Mouse (Mus musculus) central nervous system, embryonic 11.5 days (tissue): ENCODE measurements around the gene Prrt4. TPM values are rescaled to one million over a fixed set of nuclear protein-coding genes. Genes with fewer than 3 reads are reported as not detected.

ENCODE experiments used
- polyA plus RNA-seq: library from polyadenylated mRNA; depleted of rRNA; stranded (reverse); fragments of >200 nt; gene quantifications from 2 replicates; pipeline ENCODE4 v1.2.3, GENCODE M21; 2012; rRNA removed

The Prrt4 gene
- polyA plus RNA-seq, result 1.2 and 1.6 TPM in 2 replicates

DNA sequence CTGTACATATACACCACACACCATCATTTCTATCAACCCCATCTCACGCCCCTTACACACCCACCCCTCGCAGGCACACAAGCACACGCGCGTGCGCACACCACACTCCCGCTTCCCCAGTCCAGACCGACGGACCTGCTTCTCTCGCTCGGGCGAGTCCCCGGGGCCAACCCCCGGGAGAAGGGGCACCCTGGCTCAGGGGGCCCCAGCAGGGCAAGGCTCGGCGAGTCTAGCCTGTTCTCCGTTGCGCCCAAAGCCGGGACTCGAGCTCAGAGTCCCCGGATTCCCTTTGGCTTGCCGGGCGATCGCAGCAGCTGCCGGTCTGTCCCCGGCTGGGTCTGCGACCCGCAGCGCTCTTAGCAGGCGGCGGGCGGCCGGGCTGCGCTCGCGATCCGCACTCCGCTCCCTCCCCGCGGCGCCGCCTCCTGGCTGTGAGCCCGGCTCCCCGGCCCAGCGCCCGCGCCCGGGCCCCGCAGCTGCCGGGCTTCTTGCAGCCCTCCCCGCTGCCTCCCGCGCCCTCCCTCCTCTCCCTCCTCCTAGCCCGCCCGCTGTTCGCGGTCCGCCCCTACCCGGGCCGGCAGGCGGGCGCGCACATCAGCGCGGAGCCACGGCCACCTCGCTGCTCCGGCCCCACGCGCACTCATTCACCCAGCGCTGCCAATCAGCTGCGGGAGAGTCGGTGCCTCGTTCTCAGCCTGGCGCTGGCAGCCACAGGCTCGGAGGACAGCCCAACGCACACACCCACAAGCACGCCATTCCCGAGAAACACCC is at the start of gene Prrt4:
TSS of gene Prrt4 (minus strand) at position 697 of the 771 bp plus-strand sequence.

DNA sequence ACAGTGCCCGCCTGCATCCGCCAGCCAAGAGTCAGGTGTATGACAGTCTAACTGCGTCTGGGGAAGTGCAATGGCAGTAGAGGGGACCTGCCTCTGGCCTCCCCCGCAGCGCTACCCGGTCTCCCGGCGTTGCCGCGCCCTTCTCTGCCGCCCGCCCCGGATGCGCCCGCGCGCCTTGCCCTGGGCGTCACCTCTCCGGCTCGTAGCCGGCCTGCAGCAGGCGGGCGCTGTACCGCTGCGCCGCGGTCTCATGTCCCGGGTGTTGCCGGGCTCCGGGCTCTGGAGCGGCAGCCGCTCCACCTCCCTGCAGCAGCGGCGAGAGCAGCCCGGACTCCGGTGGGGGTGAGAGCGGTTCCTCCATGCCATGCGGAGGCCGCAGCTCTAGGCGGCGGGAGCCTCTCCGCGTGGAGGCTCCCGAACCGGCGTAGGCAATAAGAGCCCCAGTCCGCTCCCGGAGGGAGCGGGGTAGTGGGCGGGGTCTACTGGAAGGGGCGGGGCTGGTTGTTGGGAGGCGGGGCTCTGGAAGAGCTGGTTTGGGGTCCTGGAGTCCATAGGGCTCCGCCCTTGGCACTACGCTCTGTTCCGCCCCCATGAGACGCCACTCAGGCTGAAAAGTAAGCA is 36.6 kb upstream of the Prrt4 start, which contains the start of gene Impdh1:
TSS of gene Impdh1 (minus strand) at position 484 of the 621 bp plus-strand sequence.

DNA sequence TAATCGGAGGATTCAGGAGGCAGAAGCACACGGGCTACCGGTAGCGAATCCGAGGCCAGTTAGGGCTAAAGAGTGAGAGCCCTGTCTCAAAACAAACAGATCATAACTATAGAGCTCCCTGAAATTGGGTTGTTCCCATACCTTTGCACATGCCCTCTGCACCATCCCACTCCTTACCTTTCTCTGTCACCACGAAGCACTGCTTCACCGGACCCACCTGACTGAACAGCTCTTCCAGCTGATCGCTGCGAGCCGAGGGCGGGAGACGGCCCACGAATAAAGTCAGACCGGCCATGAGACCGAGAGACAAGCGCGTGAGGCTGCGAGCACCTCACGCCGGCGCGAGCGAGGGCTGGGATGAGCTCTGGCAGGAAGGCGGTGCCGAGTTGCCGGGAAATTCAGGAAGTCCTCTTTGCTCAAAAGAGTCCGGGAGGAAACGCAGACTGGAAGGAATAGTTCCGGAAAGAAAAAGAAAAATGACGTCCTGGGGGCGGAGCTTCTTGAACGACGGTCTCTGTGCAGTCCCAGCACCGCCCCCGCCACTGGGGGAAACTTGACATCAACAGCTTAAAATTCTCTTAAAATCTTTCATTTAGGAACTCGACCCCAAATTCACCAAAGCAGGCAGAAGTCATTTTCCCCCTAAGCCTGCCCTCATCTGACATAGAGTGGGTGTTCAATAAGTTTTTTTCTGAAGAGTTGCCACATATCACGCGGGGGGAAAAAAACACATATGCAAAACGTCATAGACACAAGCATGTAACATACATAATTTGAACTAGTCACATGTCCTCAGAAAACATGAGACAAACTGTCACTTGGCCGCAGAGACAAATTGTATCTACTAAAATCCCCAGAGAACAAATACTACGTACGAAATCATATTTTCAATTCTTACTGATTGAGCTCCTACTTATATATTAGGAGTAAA is 14.8 kb downstream of the Prrt4 start, which contains the start of gene Rbm28:
TSS of gene Rbm28 (minus strand) at position 693 of the 931 bp plus-strand sequence.

Other genes starting within 250 kb of the Prrt4 start
- gene Lep, start 119.4 kb downstream of the Prrt4 start, polyA plus RNA-seq, result not detected in 2 replicates
- 78.3 and 111 TPM in 2 replicates for gene Rbm28, start 14.6 kb downstream of the Prrt4 start, polyA plus RNA-seq
- 27.5 and 29.9 TPM in 2 replicates for gene Impdh1, start 36.8 kb upstream of the Prrt4 start, polyA plus RNA-seq
- 19.6 and 30.4 TPM in 2 replicates for gene Hilpda, start 92.9 kb upstream of the Prrt4 start, polyA plus RNA-seq
- 1.0 and 1.5 TPM in 2 replicates for gene Fam71f2, start 100.0 kb upstream of the Prrt4 start, polyA plus RNA-seq
- gene Fam71f1, start 139.6 kb upstream of the Prrt4 start, polyA plus RNA-seq, result 0.09 TPM in 1 of 2 replicates, not detected in the other
- gene Calu, start 168.5 kb upstream of the Prrt4 start, polyA plus RNA-seq, result 211 and 214 TPM in 2 replicates
- 0.06 TPM in 1 of 2 replicates, not detected in the other for gene Opn1sw, start 208.9 kb upstream of the Prrt4 start, polyA plus RNA-seq
- gene Ccdc136, start 216.7 kb upstream of the Prrt4 start, polyA plus RNA-seq, result 31.4 and 47.4 TPM in 2 replicates